In the genomic region with DNA sequence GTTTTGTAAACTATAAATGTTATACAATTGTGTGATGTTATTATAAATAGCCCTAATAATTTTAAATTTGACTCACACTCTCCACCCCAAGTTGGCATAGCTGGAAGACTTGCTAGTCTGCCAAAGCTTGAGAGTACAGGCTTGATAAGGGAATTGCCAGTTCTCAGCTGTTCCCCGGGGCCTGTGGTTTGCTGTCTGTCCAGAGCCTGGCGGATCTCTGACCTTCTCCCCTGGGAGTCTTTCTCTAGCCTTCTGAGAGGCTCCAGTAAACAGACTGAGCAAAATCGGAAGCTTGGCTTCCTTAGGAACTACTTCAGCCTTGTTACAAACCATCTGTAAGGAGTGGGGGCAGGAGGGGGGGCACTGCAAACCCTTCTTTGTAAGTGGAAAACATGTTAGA, we compare ENCODE assay signal across 8 mouse cellular contexts. TPM values are rescaled to one million over a fixed set of nuclear protein-coding genes. Genes with fewer than 3 reads are reported as not detected.
DNase-seq lines count a peak whose midpoint lies in the region; ATAC-seq and TF ChIP-seq lines count a peak whose summit lies in the region.

No protein-coding gene starts in this region.

- TF ChIP-seq CTCF in heart, postnatal 0 days (IDR thresholded peaks at IDR 0.05; ENCODE audit: low read depth) = no peak

- peak; percentile 46 for DNase-seq in left cerebral cortex, postnatal 4 days
- no peak for DNase-seq in left cerebral cortex, postnatal 14 days (ENCODE audit: low spot score in 2 of 2)
- DNase-seq in brain, adult 2 months (ENCODE audit: low read depth, low spot score) = peak; percentile 50
- peak; percentile 89 for DNase-seq in heart, postnatal 0 days (ENCODE audit: low spot score)
- peak; percentile 41 for DNase-seq in lung, postnatal 14 days
- DNase-seq in spleen, adult 12 weeks (ENCODE audit: low spot score) = no peak
- no peak for DNase-seq in spleen, postnatal 14 days (ENCODE audit: low spot score in 2 of 2)
- no peak for DNase-seq in left cerebral cortex, adult 18-20 months (ENCODE audit: low spot score in 2 of 2)

- H3K9me3 ChIP-seq in heart, postnatal 0 days (replicated peaks; ENCODE audit: control insufficient read depth, low read length) = no peaks in the 10 kb centered on the region

- H3K27ac ChIP-seq in heart, postnatal 0 days (ENCODE audit: low read depth) = peak overlapping the region; percentile 95

- peak; percentile 70 for TF ChIP-seq EP300 in heart, postnatal 0 days (IDR thresholded peaks at IDR 0.05; ENCODE audit: low read depth)

- H3K4me2 ChIP-seq in heart, postnatal 0 days (ENCODE audit: low read depth, low read length) = peak overlapping the region; percentile 38

- WGBS in heart, postnatal 0 days = 4% methylated on average over 3 of the region's 3 CpGs

- H3K27me3 ChIP-seq in heart, postnatal 0 days (ENCODE audit: control insufficient read depth, insufficient read depth, low read length) = no peaks in the 10 kb centered on the region

- no peak overlapping the region for H3K4me3 ChIP-seq in heart, postnatal 0 days (ENCODE audit: low read depth, low read length)

- H3K4me1 ChIP-seq in heart, postnatal 0 days (ENCODE audit: control insufficient read depth, insufficient read depth) = peaks cover 28% of the 10 kb centered on the region; the same call in 1 of the 2 replicates

- ATAC-seq in heart, postnatal 0 days (ENCODE audit: insufficient read depth, low read depth) = peak; percentile 89

- intact Hi-C loops in left cerebral cortex, postnatal 4 days (cut with DNase I) = no loop called here
- intact Hi-C loops in left cerebral cortex, postnatal 14 days (cut with DNase I) = no loop called here

- no peaks in the 10 kb centered on the region for H3K36me3 ChIP-seq in heart, postnatal 0 days (replicated peaks; ENCODE audit: control insufficient read depth, insufficient read depth, low read length)

- peak overlapping the region; percentile 38 for H3K9ac ChIP-seq in heart, postnatal 0 days (replicated peaks; ENCODE audit: low read depth, low read length)

RNA-seq across cellular contexts. Expression of a gene that starts 10.7 kb away (rescaled TPM):
- total RNA-seq in left cerebral cortex, postnatal 4 days (2021) = not detected
- not detected for total RNA-seq in left cerebral cortex, postnatal 14 days (2021)
- 51.9 and 68.1 TPM in 2 replicates for total RNA-seq in heart, postnatal 0 days (2014; rRNA removed; ENCODE audit: low replicate concordance)
- 62.2 and 70.3 TPM in 2 replicates for polyA plus RNA-seq in heart, postnatal 0 days (2015; fragmentation: Nextera tagmentation; extraction: Ambion mirVana)
- total RNA-seq in left cerebral cortex, adult 18-20 months (2021) = not detected

RNA-seq across cellular contexts. Expression of a gene that starts 58.9 kb away (rescaled TPM):
- not detected for total RNA-seq in left cerebral cortex, postnatal 4 days (2021)
- total RNA-seq in left cerebral cortex, postnatal 14 days (2021) = not detected
- 1.5 and 3.4 TPM in 2 replicates for total RNA-seq in heart, postnatal 0 days (2014; rRNA removed; ENCODE audit: low replicate concordance)
- 1.4 and 1.5 TPM in 2 replicates for polyA plus RNA-seq in heart, postnatal 0 days (2015; fragmentation: Nextera tagmentation; extraction: Ambion mirVana)
- not detected for total RNA-seq in left cerebral cortex, adult 18-20 months (2021)

RNA-seq across cellular contexts. Expression of a gene that starts 59.1 kb away (rescaled TPM):
- 100 to 1,000 TPM; 182 to 193 TPM for total RNA-seq in left cerebral cortex, postnatal 4 days (2021)
- total RNA-seq in left cerebral cortex, postnatal 14 days (2021) = 100 to 1,000 TPM; 223 to 227 TPM
- total RNA-seq in heart, postnatal 0 days (2014; rRNA removed; ENCODE audit: low replicate concordance) = 55.0 and 113 TPM in 2 replicates
- 1,697 and 1,774 TPM in 2 replicates for polyA plus RNA-seq in heart, postnatal 0 days (2015; fragmentation: Nextera tagmentation; extraction: Ambion mirVana)
- 100 to 1,000 TPM; 262 to 301 TPM for total RNA-seq in left cerebral cortex, adult 18-20 months (2021)

Comparison
In these comparisons a context has a peak if more than half of its experiments do, and no peak if none do; other contexts are left out.
1. DNase-seq: peak in left cerebral cortex, postnatal 4 days (single experiment), brain, adult 2 months (single experiment), heart, postnatal 0 days (single experiment) and lung, postnatal 14 days (single experiment); none in left cerebral cortex, postnatal 14 days (0 of 2), spleen, adult 12 weeks (single experiment), spleen, postnatal 14 days (0 of 2) and left cerebral cortex, adult 18-20 months (0 of 2).
2. RNA of a gene that starts 10.7 kb away (total RNA-seq): 51.9 to 68.1 TPM in heart, postnatal 0 days; not detected in left cerebral cortex, postnatal 4 days, not detected in left cerebral cortex, postnatal 14 days and not detected in left cerebral cortex, adult 18-20 months; every median in the first group is over 10 times any median in the second.